Mouse (Mus musculus) Patski (cell line): Measurements from ENCODE around the gene Churc1. TPM values are rescaled to one million over a fixed set of nuclear protein-coding genes. Genes with fewer than 3 reads are reported as not detected.

Source experiments
- ATAC-seq: fragments of 100-300 bp; one replicate; pipeline ENCODE4 v1.8.0; 2021
- CTCF ChIA-PET: fragments of 350-600 bp; sonication (Branson Sonifier 250); formaldehyde crosslinking; loops from one replicate; lab custom pipeline; 2022; ENCODE audit warnings: inconsistent platforms; lab: Charles Lee
- POLR2A ChIA-PET: fragments of 350-600 bp; sonication (Branson Sonifier 250); formaldehyde crosslinking; loops from one replicate; lab custom pipeline; 2022; ENCODE audit warnings: antibody characterized with exemption, inconsistent platforms; lab: Charles Lee
- DNase-seq: peaks from one replicate; pipeline ENCODE4 v3.0.0-alpha.2; 2011; ENCODE audit warnings: low read depth, low spot score
- H3K27me3 ChIP-seq: fragments of 371-371 bp; one replicate; pipeline ENCODE4 v1.5.1; 2021
- CTCF ChIP-seq: fragments of 100-300 bp; IDR thresholded peaks from one replicate; pipeline ENCODE4 v1.5.1; 2021
- in situ Hi-C: fragments of 300-500 bp; cut with MboI; formaldehyde crosslinking; loops from 3 replicates; pipeline ENCODE4 v1.11.1; 2018; ENCODE audit warnings: low pct_unique_long_range_greater_than_20kb, mixed read lengths
- polyA plus RNA-seq: library from polyadenylated mRNA; unstranded; gene quantifications from one replicate; pipeline ENCODE4 v1.2.3, GENCODE M21; 2021

Churc1 gene
- polyA plus RNA-seq, 1 experiment from 2014 or later: 70.8 TPM

DNA sequence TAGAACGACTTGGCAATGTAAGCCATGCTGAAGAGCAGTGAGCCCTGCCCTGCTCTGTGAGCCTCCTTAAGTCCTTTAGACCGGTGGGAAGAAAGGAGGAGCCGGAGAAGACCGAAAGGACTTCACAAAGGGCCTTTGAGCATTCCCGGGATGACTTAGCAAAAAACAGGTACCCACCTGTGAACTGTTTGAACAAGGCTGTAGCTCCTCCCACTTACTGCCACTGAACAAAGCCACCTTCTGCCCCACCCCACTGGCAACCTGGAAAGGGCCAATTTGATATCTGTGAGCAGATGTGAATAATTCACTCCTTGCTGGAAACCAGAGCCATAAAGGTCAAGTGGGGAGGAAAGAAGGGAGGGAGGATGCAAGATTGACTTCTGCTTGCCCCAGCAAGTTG is 30.0 kb downstream of the Churc1 start, which contains the start of gene Gpx2:
Gene Gpx2 (minus strand): TSS at position 205 of the 400 bp plus-strand sequence.
- ATAC-seq (no peak), DNase-seq (no peak)
- TF ChIP-seq CTCF: no peak
- POLR2A ChIA-PET: no interaction called here
- H3K27me3 ChIP-seq: peaks cover 23% of the 10 kb centered on the region
- CTCF ChIA-PET: no interaction called here
- in situ Hi-C loops: loop anchor here (10.0 kb wide), 1 partner anchor 151 kb away; no protein-coding TSS in a partner anchor

DNA sequence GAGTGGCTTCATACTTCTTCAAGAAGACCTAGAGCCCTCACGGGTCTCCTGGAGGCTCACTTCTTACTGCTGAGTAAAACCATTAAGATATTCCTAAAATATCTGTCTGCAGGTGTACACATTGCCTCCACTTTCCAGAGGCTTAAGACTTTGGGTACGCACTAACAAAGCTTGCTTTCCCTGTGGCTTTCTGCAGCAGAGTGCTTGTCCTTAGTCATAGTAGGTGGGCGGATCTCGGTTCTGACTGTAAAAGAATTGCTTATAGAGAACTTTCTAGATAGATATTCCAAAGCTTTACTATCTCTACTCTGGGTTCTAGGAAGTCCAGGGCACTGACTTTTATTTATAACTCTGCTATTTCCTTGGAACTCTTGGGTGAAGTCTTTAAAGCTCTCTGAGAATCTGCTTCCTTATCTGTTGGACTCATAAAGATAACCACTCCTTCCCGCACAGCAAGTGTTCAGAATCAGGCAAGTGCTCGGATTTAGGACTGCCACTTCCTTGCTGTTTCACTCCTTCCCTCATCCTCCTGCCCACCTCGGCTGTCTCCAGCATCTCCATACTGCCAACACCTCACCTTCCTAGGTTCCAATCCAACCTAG is 31.7 kb downstream of the Churc1 start:
- ATAC-seq (no peak), DNase-seq (no peak)
- TF ChIP-seq CTCF: no peak
- ChIA-PET CTCF (interaction anchor here (1.4 kb wide), 1 partner anchor 9 kb away, joined by 3 read pairs; no protein-coding TSS in a partner anchor), POLR2A (interaction anchor here (0.6 kb wide), 1 partner anchor 40 kb away, joined by 6 read pairs; no protein-coding TSS in a partner anchor)
- peaks cover 23% of the 10 kb centered on the region for H3K27me3 ChIP-seq
- in situ Hi-C loops: loop anchor here (10.0 kb wide), 1 partner anchor 152 kb away; no protein-coding TSS in a partner anchor

DNA sequence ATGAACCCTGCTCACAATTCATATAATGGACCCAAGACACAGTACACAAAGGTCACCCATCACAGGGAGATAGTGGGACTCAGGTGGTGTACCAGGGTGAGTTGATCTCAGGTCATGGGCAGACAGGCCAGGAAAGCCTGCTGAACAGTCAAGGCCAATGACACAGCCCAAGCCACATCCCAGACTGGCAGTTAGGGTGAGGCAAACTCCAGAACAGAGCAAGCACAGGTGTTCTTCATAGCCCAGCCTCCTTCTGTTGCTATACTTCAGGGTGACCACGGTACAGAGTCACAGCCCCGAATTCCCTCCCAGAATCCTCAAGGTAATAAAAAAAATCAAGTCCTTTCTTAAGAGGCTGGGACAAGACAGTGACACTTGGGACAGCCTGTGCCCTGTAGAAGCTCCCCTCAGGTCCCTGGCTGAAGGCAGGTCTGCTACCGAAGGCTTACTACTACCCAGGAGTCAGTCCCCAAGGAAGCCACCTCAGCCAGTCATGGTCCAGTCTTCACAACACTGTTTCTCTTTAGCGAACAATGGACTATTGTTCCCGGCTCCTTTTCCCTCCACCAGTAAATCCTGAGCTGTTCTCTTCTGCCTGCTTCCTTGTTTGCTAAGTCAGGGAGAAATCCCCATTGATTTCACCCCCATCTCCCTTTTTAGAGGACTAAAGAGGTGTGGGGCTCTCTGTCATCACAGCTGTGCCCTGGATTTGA is 32.8 kb downstream of the Churc1 start:
- in situ Hi-C loops: loop anchor here (10.0 kb wide), 1 partner anchor 153 kb away; no protein-coding TSS in a partner anchor
- TF ChIP-seq CTCF: no peak
- H3K27me3 ChIP-seq: peaks cover 23% of the 10 kb centered on the region
- CTCF ChIA-PET: no interaction called here
- POLR2A ChIA-PET: no interaction called here
- DNase-seq (no peak), ATAC-seq (no peak)

DNA sequence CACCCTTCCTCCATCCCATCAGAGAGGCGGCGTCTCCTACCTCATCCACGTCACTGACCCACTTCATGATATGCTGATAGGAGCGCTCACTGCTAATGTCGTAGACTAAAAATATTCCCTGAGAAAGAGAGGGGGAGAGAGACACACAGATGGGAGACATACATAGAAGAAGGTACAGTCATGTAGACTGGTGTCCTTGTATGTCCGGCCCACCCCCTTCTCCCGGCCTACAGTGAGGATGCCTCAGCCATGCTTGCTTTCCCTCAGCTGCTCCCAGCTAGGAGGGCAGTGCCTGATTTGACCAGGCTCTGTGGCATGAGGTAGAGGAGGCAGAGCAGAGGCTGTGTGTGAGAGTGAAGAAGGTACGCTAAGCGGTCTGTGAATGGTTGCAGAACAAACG is 37.7 kb downstream of the Churc1 start:
- in situ Hi-C loops: no loop called here
- ChIA-PET CTCF (interaction anchor here (0.9 to 1.2 kb wide), 3 partner anchors 13 to 22 kb away, joined by 3 read pairs; no protein-coding TSS in a partner anchor), POLR2A (no interaction called here)
- ATAC-seq: no peak
- H3K27me3 ChIP-seq: peaks cover 10% of the 10 kb centered on the region
- TF ChIP-seq CTCF: no peak
- DNase-seq: no peak

DNA sequence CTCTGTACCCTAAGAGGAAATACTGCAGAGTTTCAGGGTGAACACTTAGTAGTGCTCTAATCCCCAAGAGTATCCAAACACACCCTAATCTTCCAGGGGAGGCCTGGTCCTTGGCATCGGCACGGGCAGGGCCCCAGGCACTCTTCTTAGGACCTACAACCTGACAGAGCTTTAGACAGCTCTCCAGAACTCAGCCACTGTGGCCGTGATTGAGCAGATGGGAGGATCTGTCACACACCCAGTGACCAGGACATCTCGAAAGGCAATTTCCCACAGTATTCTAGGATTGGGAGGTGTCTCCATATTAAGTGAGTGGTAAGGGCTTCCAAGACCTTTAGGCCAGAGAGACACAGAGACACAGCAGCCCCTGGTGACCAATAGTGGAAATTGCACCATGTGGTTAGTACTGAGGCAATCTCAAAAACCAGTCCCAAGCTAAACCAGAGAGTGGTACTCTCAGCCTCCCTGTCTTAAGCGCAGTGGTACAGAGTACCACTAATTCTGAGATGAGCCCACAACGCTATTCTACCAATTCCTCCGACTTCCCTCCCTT is 38.4 kb downstream of the Churc1 start:
- peak; percentile 83 for TF ChIP-seq CTCF
- CTCF ChIA-PET: interaction anchor here (0.9 to 1.5 kb wide), 7 partner anchors 9 to 161 kb away, joined by 3 to 4 read pairs (median 3); no protein-coding TSS in a partner anchor

DNA sequence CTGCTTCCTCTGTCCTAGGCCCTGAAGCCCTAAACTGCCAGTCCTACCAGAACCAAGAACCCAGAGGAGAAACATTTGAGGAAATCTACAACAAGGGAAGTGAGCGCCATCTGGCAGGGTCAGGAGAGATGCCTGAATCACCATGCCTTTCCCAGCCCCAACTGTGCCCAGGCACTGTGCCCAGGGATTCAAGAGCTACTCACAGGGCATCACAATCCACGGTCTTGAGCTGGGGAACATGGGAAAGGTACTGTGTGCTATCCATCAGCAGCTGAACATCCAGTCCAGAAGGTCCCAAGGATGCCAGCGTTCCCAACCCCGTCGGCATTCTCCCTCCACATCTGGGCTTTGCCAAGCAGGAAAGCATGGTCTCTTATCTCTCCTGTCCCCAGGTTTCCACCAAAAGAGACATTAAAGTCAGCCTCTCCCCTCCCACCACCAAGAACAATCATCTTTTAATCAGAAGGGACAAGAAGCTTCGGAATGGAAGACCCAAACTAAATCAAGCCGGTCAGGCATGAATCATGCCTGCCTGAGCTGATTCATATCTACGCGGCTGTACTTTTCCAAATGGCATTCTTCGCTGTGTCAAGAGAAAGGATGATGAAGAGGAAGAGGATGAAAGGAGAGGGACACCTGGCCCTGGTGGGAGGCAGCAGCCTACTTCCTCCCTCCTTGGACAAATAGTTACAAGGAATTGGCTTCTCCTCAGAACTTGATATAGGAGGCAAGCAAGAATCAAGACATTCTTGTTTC is 39.9 kb downstream of the Churc1 start:
- POLR2A ChIA-PET: no interaction called here
- CTCF ChIA-PET: interaction anchor here (1.0 to 1.5 kb wide), 4 partner anchors 7 to 163 kb away, joined by 3 to 4 read pairs (median 3); no protein-coding TSS in a partner anchor
- no peak for DNase-seq
- no peak for TF ChIP-seq CTCF
- H3K27me3 ChIP-seq: peaks cover 3% of the 10 kb centered on the region
- in situ Hi-C loops: no loop called here
- ATAC-seq: no peak

More for the DNA sequence above, 38.4 kb downstream of the Churc1 start:
- DNase-seq (no peak), ATAC-seq (no peak)
- H3K27me3 ChIP-seq: peaks cover 4% of the 10 kb centered on the region
- POLR2A ChIA-PET: no interaction called here
- in situ Hi-C loops: no loop called here

DNA sequence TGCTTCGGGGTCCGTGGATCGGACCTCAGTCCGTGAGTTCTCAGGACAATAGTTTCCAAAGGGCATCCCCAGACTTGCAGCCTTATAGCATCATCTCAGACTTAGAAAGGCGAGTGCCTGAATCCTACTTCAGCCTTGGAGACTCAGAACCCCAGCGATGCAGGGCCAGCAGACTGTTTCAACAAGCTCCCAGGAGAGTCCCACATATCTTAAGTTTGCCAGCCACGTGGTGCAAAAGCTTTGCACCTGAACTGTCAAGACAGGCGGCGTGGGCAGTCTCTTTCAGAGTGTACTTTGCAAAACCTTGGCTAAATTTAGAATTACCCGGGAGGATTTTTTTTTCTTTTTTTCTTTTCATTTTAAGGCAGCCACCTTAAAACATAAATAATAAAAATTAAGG is 42.5 kb downstream of the Churc1 start:
- DNase-seq: no peak
- in situ Hi-C loops: no loop called here
- ChIA-PET CTCF (no interaction called here), POLR2A (interaction anchor here (1.2 kb wide), 1 partner anchor 9 kb away, joined by 4 read pairs; no protein-coding TSS in a partner anchor)
- no peak for ATAC-seq
- peaks cover 3% of the 10 kb centered on the region for H3K27me3 ChIP-seq
- no peak for TF ChIP-seq CTCF

DNA sequence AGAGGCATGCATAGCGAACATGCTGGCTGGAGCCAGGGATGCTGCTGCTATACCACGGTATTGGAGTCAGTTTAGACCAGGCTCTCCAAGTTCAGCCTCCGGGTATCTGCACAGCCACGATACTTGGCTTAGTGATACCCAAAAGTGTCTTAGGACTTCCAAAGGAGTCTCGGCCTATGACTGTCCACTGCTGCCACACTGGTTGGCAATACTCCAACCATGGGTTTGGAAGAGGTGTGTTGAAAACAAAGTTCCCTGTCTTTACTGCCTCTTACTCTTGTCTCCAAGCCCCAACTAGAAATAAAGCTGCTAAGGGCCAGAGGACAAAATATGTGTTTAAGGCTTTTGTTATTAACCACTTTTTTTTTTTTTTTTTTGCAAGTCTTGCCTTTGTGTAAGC is 45.2 kb downstream of the Churc1 start:
- ChIA-PET POLR2A (no interaction called here), CTCF (no interaction called here)
- ATAC-seq: no peak
- no peak for TF ChIP-seq CTCF
- H3K27me3 ChIP-seq: peaks cover 3% of the 10 kb centered on the region
- no peak for DNase-seq
- in situ Hi-C loops: no loop called here

DNA sequence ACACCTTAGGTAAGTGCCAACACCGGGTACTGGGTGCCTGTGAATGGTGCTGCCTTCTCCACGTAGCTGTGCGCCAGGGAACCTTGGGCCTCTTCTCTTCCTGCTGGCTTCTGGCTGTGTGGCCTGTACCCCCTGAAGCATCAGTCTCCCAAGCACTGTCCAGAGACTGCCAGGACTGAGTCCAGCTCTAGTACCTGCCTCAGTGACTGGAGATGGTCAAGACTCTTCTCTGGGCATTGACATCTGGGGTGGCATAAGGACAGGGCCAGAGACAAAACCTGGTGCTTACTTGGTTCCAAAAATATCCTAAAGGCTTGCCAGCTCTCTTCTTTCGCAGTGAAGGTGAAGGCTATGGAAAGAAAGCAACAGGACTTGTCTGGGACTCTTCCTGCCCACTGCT is 45.7 kb downstream of the Churc1 start:
- H3K27me3 ChIP-seq: peaks cover 3% of the 10 kb centered on the region
- POLR2A ChIA-PET: no interaction called here
- in situ Hi-C loops: no loop called here
- CTCF ChIA-PET: no interaction called here
- DNase-seq (no peak), ATAC-seq (no peak)
- TF ChIP-seq CTCF: no peak

DNA sequence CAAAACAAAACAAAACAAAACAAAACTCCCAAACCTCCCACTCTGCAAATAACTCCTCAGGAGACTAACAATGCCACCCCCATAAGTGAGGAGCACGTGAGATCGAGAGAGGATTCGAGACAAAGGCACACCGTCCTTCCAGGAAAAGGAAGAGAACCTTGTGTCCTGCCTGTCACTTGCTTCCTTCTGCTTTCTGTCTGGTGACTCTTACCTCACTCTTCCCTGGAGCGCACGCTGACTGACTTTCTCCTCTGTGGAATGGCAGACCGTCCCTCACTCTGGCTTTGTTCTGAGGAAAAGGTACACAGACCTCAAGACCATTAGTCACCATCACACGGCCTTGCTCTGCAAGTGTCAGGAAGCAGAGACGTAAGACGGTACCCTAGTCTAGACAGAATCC is 48.2 kb downstream of the Churc1 start:
- DNase-seq: no peak
- ATAC-seq: no peak
- POLR2A ChIA-PET: no interaction called here
- H3K27me3 ChIP-seq: peaks cover 3% of the 10 kb centered on the region
- in situ Hi-C loops: no loop called here
- CTCF ChIA-PET: no interaction called here
- TF ChIP-seq CTCF: no peak
